In genomic region chr5:117460261-117460660, GRCm38 (mm10) we compare ENCODE assay signal across 23 mouse cellular contexts. TPM values are rescaled to one million over a fixed set of nuclear protein-coding genes. Genes with fewer than 3 reads are reported as not detected.
DNase-seq lines count a peak whose midpoint lies in the region; ATAC-seq and TF ChIP-seq lines count a peak whose summit lies in the region.
"Had no signal": no experiment of that assay in that cellular context is flagged by ENCODE, and none has a peak within 500 bp of the region (broad histone marks: within the 10 kb centered on the region; RNA-seq: fewer than 3 reads in every experiment).

No protein-coding gene starts in this region.

- ATAC-seq in megakaryocyte, adult 5-6 weeks (ENCODE audit: poor library complexity, severe bottlenecking): no peak
- ATAC-seq: activated CD4-positive, CD25-positive, alpha-beta regulatory T cell, adult 4 months; CD4-positive, CD25-positive, alpha-beta regulatory T cell, adult 4 months; forebrain, embryonic 13.5 days; forebrain, embryonic 15.5 days; forebrain, postnatal 0 days had no signal

- no peaks in the 10 kb centered on the region for H3K36me3 ChIP-seq in megakaryocyte, embryonic 14.5 days (replicated peaks; ENCODE audit: low read length)
- no peaks in the 10 kb centered on the region for H3K36me3 ChIP-seq in ES-E14 (ENCODE audit: control insufficient read depth, insufficient read depth, low read length, poor library complexity, severe bottlenecking)
- H3K36me3 ChIP-seq: embryonic facial prominence, embryonic 10.5 days; embryonic facial prominence, embryonic 12.5 days; forebrain, embryonic 15.5 days had no signal

- H3K27ac ChIP-seq in ES-E14 (ENCODE audit: insufficient read depth, low read depth, low read length, poor library complexity, severe bottlenecking): no peak overlapping the region
- H3K27ac ChIP-seq: embryonic facial prominence, embryonic 10.5 days; embryonic facial prominence, embryonic 12.5 days; forebrain, embryonic 13.5 days; forebrain, embryonic 15.5 days had no signal

- no peak overlapping the region for H3K9ac ChIP-seq in ES-E14 (ENCODE audit: insufficient read depth, low read depth, low read length, poor library complexity, severe bottlenecking)
- H3K9ac ChIP-seq: embryonic facial prominence, embryonic 12.5 days; forebrain, embryonic 13.5 days; forebrain, embryonic 15.5 days; forebrain, postnatal 0 days had no signal

- DNase-seq in ES-E14 (ENCODE audit: low read depth, low spot score): no peak
- peak; percentile 59 for DNase-seq in testis, postnatal 14 days (ENCODE audit: low spot score)
- no peak for DNase-seq in retina, postnatal 1 day
- DNase-seq: adrenal gland, adult 8-10 months; adrenal gland, postnatal 14 days; adrenal gland, postnatal 36 days; B cell, adult 2 months; cerebellum, adult 11-12 months; cerebellum, adult 2 months; cerebellum, adult 9-10 months; cerebellum, postnatal 10 days; cerebellum, postnatal 25 days; forebrain, postnatal 0 days had no signal

- H3K9me3 ChIP-seq in megakaryocyte, embryonic 14.5 days: peaks cover 18% of the 10 kb centered on the region
- H3K9me3 ChIP-seq in ES-E14 (ENCODE audit: control insufficient read depth, insufficient read depth, low read depth, low read length): no peaks in the 10 kb centered on the region
- H3K9me3 ChIP-seq: embryonic facial prominence, embryonic 12.5 days; forebrain, embryonic 13.5 days; forebrain, embryonic 15.5 days had no signal

- peaks cover 27% of the 10 kb centered on the region for H3K27me3 ChIP-seq in megakaryocyte, embryonic 14.5 days (replicated peaks)
- H3K27me3 ChIP-seq: CH12.LX; embryonic facial prominence, embryonic 12.5 days; forebrain, embryonic 13.5 days; forebrain, embryonic 15.5 days had no signal

- H3K4me1 ChIP-seq in megakaryocyte, embryonic 14.5 days: no peaks in the 10 kb centered on the region
- H3K4me1 ChIP-seq in ES-E14 (ENCODE audit: control insufficient read depth in 2 of 2, insufficient read depth in 2 of 2, low read length in 2 of 2, poor library complexity in 1 of 2): peaks cover 0 to 20% of the 10 kb centered on the region in 2 experiments; a peak in 2 of 4 replicates
- H3K4me1 ChIP-seq: embryonic facial prominence, embryonic 12.5 days; forebrain, embryonic 13.5 days; forebrain, embryonic 15.5 days had no signal

- in situ Hi-C loops in ES-E14 (cut with MboI; ENCODE audit: low sequenced_read_pairs in 2 of 2, unreplicated experiment in 2 of 2): no loop called here

- H3K4me3 ChIP-seq in megakaryocyte, embryonic 14.5 days (replicated peaks): peak overlapping the region; percentile 26
- H3K4me3 ChIP-seq in ES-E14 (ENCODE audit: insufficient read depth in 1 of 2, low read depth in 1 of 2, low read length in 2 of 2, poor library complexity in 1 of 2, severe bottlenecking in 1 of 2): no peak overlapping the region
- H3K4me3 ChIP-seq: embryonic facial prominence, embryonic 10.5 days; embryonic facial prominence, embryonic 12.5 days; forebrain, embryonic 13.5 days; forebrain, embryonic 15.5 days had no signal

TF ChIP-seq in ES-E14, 5 proteins besides CTCF, POLR2A, EP300 and RAD21:
- TF ChIP-seq ZC3H11A (IDR thresholded peaks at IDR 0.05; ENCODE audit: borderline replicate concordance, low read depth, low read length) (no peak), MAFK (IDR thresholded peaks at IDR 0.05; ENCODE audit: insufficient read depth, low read depth, low read length) (peak; percentile 13; the same call in 1 of the 2 replicates), ZNF384 (IDR thresholded peaks at IDR 0.05; ENCODE audit: low read depth, low read length) (no peak)

RNA-seq across cellular contexts. Expression of gene Ksr2, which starts 46.5 kb away (rescaled TPM):
- 0.03 and 0.12 TPM in 2 replicates for polyA plus RNA-seq in megakaryocyte, embryonic 14.5 days (2012; ENCODE audit: insufficient read depth, low replicate concordance)
- 0.13 TPM in 1 of 2 replicates, not detected in the other for total RNA-seq in megakaryocyte, adult 5-6 weeks (2015)
- total RNA-seq in megakaryocyte, adult 5-6 weeks (2017): under 0.01 TPM in 1 of 2 replicates, not detected in the other
- 0.67 and 1.2 TPM in 2 replicates for total RNA-seq in ES-E14 (2012; rRNA removed)
- total RNA-seq: MEL had no signal
